Mouse (Mus musculus): ENCODE results near the gene Gm28635.

DNA sequence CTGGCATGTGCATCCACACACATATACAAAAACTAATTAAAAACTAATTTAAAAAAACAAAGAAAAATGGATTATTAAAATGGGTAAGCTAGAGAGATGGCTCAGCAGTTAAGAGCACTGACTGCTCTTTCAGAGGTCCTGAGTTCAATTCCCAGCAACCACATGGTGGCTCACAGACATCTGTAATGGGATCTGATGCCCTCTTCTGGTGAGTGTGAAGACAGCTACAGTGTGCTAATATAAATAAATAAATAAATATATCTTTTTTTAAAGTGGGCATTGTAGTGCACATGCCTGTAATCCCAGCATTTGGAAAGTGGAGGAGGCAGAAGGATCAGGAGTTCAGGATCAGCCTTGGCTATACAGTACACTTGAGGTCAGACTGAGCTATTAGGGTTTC is 24.5 kb downstream of the Gm28635 start:
- TF ChIP-seq MAFK (IDR thresholded peaks at IDR 0.05; ENCODE audit: insufficient replicate concordance, low read length) (no peak), CTCF (conservative IDR thresholded peaks at IDR 0.05 in 1 of 2, IDR thresholded peaks at IDR 0.05 in 1 of 2; ENCODE audit: low read depth in 2 of 2, low read length in 2 of 2) (peak in 1 of 2 experiments; percentile 51; a peak in 2 of 4 replicates), RCOR1 (conservative IDR thresholded peaks at IDR 0.05; ENCODE audit: low read depth, low read length) (no peak), TCF12 (IDR thresholded peaks at IDR 0.05; ENCODE audit: low read depth, low read length) (no peak), CHD1 (IDR thresholded peaks at IDR 0.05; ENCODE audit: low read depth, low read length) (no peak), ELF1 (IDR thresholded peaks at IDR 0.05; ENCODE audit: low read depth, low read length) (no peak), SIN3A (IDR thresholded peaks at IDR 0.05; ENCODE audit: low read length) (no peak), E2F4 (IDR thresholded peaks at IDR 0.05; ENCODE audit: insufficient replicate concordance, low read depth, low read length) (no peak), GABPA (IDR thresholded peaks at IDR 0.05; ENCODE audit: insufficient replicate concordance, low read depth, low read length) (no peak), POLR2A (IDR thresholded peaks at IDR 0.05; ENCODE audit: low read depth, low read length) (no peak)

Measured in CH12.LX (cell line).